Mouse (Mus musculus) liver, adult 2 months (tissue): Measurements from ENCODE around the gene Tubgcp4.

Source experiments
- CTCF ChIP-seq: fragments of 200-500 bp; IDR thresholded peaks from 2 replicates; pipeline ENCODE4 v1.5.1; 2011; ENCODE audit warnings: low read depth, low read length, control low read depth
- POLR2A ChIP-seq: fragments of 200-500 bp; IDR thresholded peaks from 2 replicates; pipeline ENCODE4 v1.6.1; 2011; ENCODE audit warnings: low read length, control low read depth; ENCODE audit not compliant: insufficient read depth; ENCODE audit errors: extremely low read depth

DNA sequence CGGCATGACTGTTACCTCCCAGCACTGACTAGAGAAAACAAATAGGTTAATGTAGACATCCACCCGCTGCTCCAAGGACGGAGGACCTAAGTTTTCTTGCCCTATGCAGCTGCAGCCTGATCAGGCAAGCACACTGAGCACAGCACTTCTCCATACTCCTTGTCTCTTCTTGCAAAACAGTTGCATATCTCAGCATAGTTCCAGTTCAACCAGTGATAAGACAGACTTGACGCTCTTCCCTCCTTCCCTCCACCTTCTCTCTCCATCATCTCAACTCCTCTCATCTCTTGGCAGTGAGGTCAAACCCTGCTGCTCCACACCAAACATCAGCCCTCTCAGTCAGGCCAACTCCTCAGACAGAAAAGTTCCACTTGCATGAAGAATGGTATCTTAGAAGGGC lies 57.7 kb downstream of the Tubgcp4 start:
- TF ChIP-seq CTCF (no peak), POLR2A (no peak)
